Mouse (Mus musculus) midbrain, embryonic 12.5 days (tissue): ENCODE data around the gene Vps54. TPM values are rescaled to one million over a fixed set of nuclear protein-coding genes. Genes with fewer than 3 reads are reported as not detected.
A peak's percentile ranks its signal among the peaks of the same experiment; 100 is the strongest.

Experiments used
- ATAC-seq: fragments of 200-750 bp; cut with Nextera tagmentation; 2 replicates; pipeline ENCODE4 v1.8.0; 2017; ENCODE audit warnings: low read depth, moderate TSS enrichment, moderate library complexity; ENCODE audit not compliant: low FRiP score
- H3K27ac ChIP-seq: fragments of 300-500 bp; sonication (generic); replicated peaks from 2 replicates; pipeline ENCODE4 v1.5.1; 2016; ENCODE audit warnings: mild to moderate bottlenecking
- H3K27me3 ChIP-seq: fragments of 300-500 bp; sonication (generic); 2 replicates; pipeline ENCODE4 v1.6.1; 2016; ENCODE audit warnings: mild to moderate bottlenecking
- H3K36me3 ChIP-seq: fragments of 300-500 bp; sonication (generic); 2 replicates; pipeline ENCODE4 v1.6.1; 2016
- H3K4me1 ChIP-seq: fragments of 300-500 bp; sonication (generic); 2 replicates; pipeline ENCODE4 v1.6.1; 2016
- H3K4me2 ChIP-seq: fragments of 300-500 bp; sonication (generic); replicated peaks from 2 replicates; pipeline ENCODE4 v1.6.1; 2016; ENCODE audit warnings: mild to moderate bottlenecking, moderate library complexity
- H3K4me3 ChIP-seq: fragments of 300-500 bp; sonication (generic); 2 replicates; pipeline ENCODE4 v1.5.1; 2016; ENCODE audit warnings: mild to moderate bottlenecking
- H3K9ac ChIP-seq: fragments of 300-500 bp; sonication (generic); replicated peaks from 2 replicates; pipeline ENCODE4 v1.6.1; 2016; ENCODE audit warnings: mild to moderate bottlenecking, moderate library complexity
- H3K9me3 ChIP-seq: fragments of 300-500 bp; sonication (generic); 2 replicates; pipeline ENCODE4 v1.6.1; 2016; ENCODE audit warnings: mild to moderate bottlenecking
- WGBS: fragments of 180-500 bp; shearing (Covaris S2); methylation state at CpG from one replicate; pipeline ENCODE4 v1.1.7; 2016; 5-methylcytosine and 5-hydroxymethylcytosine counted together
- polyA plus RNA-seq: library from polyadenylated mRNA; unstranded; fragments of >200 nt; fragmentation: Nextera tagmentation; extraction: Ambion mirVana; gene quantifications from 2 replicates; pipeline ENCODE4 v1.2.1, GENCODE M21; 2016

Vps54 gene
- polyA plus RNA-seq, 1 experiment from 2014 or later = 18.5 TPM

GRCm38 (mm10) chr11:21224041-21224440, 15.0 kb upstream of the Vps54 start:
- Histone ChIP-seq H3K9me3 (no peaks in the 10 kb centered on the region), H3K4me2 (no peak overlapping the region), H3K36me3 (no peaks in the 10 kb centered on the region), H3K4me1 (no peaks in the 10 kb centered on the region), H3K4me3 (no peak overlapping the region), H3K9ac (no peak overlapping the region), H3K27me3 (no peaks in the 10 kb centered on the region), H3K27ac (no peak overlapping the region)
- no peak for ATAC-seq
- 90% methylated on average over 6 of the region's 6 CpGs for WGBS

DNA sequence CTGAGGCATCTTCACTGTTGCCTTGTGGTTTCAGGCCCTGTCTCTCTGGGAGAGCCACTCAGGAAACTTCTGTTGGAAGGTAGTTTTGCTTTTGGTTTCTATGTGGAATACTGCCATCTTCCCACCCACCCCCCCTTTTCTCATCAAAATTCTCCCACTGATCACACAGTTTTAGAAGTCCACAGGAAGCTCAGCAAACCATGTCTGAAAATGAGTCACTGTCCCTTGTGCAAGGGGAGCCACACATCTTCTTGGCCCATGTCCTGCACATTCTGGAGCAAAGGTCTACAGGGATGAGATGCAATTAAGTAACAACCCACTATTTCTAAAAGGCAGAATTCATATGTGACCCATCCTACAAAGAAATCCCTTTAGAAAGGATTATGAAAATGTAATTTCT, 14.6 kb upstream of the Vps54 start:
- no peak overlapping the region for H3K4me3 ChIP-seq
- no peak for ATAC-seq
- no peak overlapping the region for H3K27ac ChIP-seq
- H3K27me3 ChIP-seq = no peaks in the 10 kb centered on the region
- H3K9me3 ChIP-seq = no peaks in the 10 kb centered on the region
- H3K9ac ChIP-seq = no peak overlapping the region
- no peaks in the 10 kb centered on the region for H3K4me1 ChIP-seq
- H3K4me2 ChIP-seq = no peak overlapping the region
- no peaks in the 10 kb centered on the region for H3K36me3 ChIP-seq

GRCm38 (mm10) chr11:21224983-21225382, 14.1 kb upstream of the Vps54 start:
- no peaks in the 10 kb centered on the region for H3K9me3 ChIP-seq
- H3K36me3 ChIP-seq = no peaks in the 10 kb centered on the region
- H3K9ac ChIP-seq = no peak overlapping the region
- no peaks in the 10 kb centered on the region for H3K4me1 ChIP-seq
- ATAC-seq = no peak
- H3K27ac ChIP-seq = no peak overlapping the region
- H3K4me2 ChIP-seq = no peak overlapping the region
- no peaks in the 10 kb centered on the region for H3K27me3 ChIP-seq
- H3K4me3 ChIP-seq = no peak overlapping the region

DNA sequence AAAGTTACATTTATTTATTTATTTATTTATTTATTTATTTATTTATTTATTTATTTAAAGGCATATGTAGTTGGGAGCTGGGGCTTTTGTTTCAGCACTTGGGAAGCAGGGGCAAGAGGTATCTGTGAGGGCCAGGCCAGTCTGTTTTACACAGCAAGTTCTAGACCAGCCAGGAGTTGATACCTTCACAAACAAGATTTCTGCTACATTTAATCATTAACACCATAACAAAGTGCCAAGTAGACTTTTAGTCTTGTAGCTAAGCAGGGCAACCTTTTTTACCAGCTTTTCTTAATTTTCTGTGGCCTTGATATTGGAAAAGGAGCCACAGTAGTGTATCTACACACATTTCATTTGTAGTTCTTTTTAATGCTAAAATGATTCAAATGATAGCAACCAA, 3.7 kb upstream of the Vps54 start:
- Histone ChIP-seq H3K27me3 (no peaks in the 10 kb centered on the region), H3K27ac (no peak overlapping the region), H3K9ac (no peak overlapping the region), H3K4me2 (no peak overlapping the region), H3K4me1 (peaks cover 8% of the 10 kb centered on the region), H3K36me3 (no peaks in the 10 kb centered on the region), H3K4me3 (no peak overlapping the region), H3K9me3 (no peaks in the 10 kb centered on the region)
- no peak for ATAC-seq

DNA sequence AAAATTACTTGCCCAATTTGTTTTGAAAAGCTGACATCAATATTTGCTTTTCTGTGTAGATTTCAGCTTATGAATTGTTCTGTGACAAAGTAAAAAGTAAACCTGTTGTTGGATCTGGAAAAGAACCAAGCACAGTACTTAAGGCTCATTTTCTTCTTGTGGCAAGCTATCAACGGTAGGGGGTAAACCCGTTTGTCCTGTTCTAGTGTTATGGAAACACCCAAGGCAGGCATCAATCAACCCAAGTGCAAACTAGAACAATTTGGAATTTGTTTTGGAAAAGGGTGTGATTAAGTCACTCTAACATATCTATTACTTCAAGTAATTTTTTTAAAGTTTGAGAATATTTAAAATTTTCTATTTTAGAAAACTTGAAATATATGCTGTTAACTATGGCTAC, 3.3 kb upstream of the Vps54 start:
- H3K27me3 ChIP-seq = no peaks in the 10 kb centered on the region
- no peak for ATAC-seq
- no peaks in the 10 kb centered on the region for H3K36me3 ChIP-seq
- no peak overlapping the region for H3K27ac ChIP-seq
- peaks cover 10% of the 10 kb centered on the region for H3K4me1 ChIP-seq
- H3K4me3 ChIP-seq = no peak overlapping the region
- no peak overlapping the region for H3K4me2 ChIP-seq
- no peak overlapping the region for H3K9ac ChIP-seq
- H3K9me3 ChIP-seq = no peaks in the 10 kb centered on the region
- WGBS = 73% methylated on average over 2 of the region's 2 CpGs

DNA sequence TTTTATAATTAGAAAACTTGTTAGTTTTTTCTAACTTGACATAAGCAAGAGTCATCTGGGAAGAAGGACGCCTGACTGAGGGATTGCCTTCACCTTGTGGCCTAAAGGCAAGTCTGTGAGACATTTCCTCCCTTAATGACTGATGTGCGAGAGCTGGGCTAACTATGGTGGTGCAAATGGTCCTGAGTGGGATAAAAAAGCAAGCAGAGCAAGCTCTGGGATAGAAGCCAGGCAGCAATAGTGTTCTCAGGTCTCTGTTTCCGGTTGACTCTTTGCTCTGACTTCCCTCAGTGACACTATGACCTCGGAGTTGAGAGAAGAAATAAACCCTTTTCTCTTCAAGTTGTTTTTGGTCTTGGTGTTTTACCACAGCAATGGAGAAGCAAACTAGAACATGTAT, 2.1 kb upstream of the Vps54 start:
- no peaks in the 10 kb centered on the region for H3K27me3 ChIP-seq
- no peak for ATAC-seq
- no peak overlapping the region for H3K4me2 ChIP-seq
- no peak overlapping the region for H3K4me3 ChIP-seq
- H3K27ac ChIP-seq = no peak overlapping the region
- peaks cover 10% of the 10 kb centered on the region for H3K4me1 ChIP-seq
- H3K9ac ChIP-seq = no peak overlapping the region
- H3K9me3 ChIP-seq = no peaks in the 10 kb centered on the region
- H3K36me3 ChIP-seq = no peaks in the 10 kb centered on the region
- 84% methylated on average over 4 of the region's 4 CpGs for WGBS

DNA sequence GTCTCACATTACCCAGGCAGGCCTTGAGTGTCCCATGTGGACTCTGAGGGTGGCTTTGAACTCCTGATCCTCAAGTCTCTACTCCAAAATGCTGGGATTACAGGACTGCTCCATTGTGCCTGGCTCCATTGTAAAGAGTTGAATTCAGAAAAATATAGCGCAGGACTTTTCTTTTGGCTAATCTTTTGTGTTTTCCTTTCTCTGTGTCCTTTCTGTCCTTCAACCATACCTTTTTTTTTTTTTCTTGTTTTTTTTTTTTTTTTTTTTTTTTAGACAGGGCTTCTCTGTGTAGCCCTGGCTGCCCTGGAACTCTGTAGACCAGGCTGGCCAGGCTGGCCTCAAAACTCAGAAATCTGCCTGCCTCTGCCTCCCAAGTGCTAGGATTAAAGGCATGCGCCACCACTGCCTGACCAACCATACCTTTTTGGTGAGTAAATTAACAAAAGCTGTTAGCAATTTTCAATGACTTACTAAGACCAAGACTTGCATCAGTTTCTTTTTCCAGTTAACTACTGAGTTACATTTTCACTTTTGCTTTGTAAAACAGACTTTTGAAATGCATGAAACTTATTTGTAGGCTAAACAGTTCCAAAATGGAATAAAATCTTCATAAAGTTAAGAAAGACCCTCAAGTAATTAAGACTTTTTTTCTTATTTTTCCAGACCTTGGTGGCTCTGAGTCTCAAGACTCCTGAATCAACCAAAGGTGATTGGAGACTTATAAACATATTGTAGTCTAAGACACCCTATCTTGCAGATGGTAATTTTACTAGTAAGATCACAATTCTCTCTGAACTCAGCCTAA, 1.4 kb upstream of the Vps54 start:
- no peaks in the 10 kb centered on the region for H3K36me3 ChIP-seq
- H3K27me3 ChIP-seq = no peaks in the 10 kb centered on the region
- peak overlapping the region; percentile 97; the same call in 1 of the 2 replicates for H3K27ac ChIP-seq
- peak overlapping the region; percentile 90 for H3K4me3 ChIP-seq
- H3K4me2 ChIP-seq = peak overlapping the region; percentile 67
- ATAC-seq = no peak
- H3K4me1 ChIP-seq = peaks cover 10% of the 10 kb centered on the region
- no peak overlapping the region for H3K9ac ChIP-seq
- no peaks in the 10 kb centered on the region for H3K9me3 ChIP-seq
- 98% methylated on average over 2 of the region's 2 CpGs for WGBS

DNA sequence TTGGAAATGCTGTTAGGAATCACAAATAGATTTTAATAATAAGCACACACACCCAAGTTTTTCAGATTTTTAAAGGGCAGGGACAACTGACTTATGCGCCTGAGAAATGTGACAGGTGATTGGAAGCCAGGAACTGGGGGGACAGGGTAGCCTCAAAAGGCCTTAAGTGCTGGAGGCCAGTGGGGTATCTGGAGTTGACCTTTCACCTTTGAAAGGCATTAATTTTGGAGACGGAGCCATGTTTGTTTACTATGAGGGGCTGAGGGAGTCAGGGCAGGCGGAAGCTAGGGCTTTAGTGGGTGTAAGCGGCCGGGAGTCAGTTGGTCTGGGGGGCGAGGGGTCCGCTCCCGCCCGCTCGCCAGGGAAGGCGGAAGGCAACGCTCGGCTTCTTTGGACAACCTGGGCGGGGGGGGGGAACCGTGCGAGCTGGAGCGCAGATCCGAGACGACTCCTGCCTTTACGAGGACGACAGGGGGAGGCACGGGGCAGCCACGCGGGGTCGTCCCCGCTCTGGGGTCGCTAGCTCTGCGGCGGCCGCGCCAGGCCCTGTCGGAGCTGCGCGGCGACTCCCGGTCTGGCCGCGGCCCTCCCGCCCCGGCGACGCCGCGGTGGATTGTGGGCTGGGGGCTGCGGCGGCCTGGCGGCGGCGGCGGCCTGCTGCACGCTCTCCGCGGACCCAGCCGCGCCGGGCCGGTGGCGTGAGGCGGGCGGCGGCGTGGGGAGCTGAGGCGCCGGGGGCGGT, 631 bp upstream of the Vps54 start:
- Histone ChIP-seq H3K4me3 (peak overlapping the region; percentile 90), H3K27me3 (no peaks in the 10 kb centered on the region), H3K36me3 (no peaks in the 10 kb centered on the region), H3K4me1 (peaks cover 10% of the 10 kb centered on the region), H3K27ac (peak overlapping the region; percentile 97), H3K9ac (peak overlapping the region; percentile 98), H3K9me3 (no peaks in the 10 kb centered on the region), H3K4me2 (peak overlapping the region; percentile 67)
- peak; percentile 90 for ATAC-seq
- whole genome bisulfite sequencing = 2% methylated on average over 28 of the region's 65 CpGs

DNA sequence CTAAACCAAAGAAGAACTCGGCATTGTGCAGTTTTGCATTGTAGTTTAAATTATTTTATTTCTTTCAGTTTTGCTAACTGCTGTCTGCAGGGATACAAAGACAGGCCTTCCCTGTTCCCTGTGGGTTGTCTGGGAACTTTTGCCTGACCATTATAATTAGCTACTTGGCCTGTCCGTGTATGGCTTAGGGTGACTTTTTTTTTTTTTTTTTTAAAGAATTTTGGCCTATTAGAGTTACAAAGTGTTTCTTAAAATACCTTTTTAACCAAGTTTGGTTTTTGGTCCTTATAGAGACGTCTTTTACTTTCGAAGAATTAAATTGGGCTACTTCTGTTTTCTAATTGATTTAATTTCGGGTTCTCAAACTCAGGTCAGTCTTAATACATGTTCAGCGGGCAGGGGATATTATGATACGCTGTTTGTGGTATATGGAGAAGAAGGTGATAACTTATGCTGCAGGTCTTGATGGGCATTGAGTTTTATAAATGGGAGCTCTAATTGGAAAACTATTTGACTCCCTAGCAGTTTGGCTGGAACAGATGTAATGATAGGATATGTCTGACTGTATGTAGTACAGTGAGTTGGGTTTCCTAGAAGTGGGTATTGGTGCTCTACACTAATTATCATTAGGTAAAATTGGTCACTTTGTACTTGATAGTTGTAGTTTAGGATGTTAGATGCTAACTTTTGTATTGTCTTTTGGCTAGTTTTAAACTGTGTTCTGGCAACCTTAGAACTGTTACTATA, 855 bp downstream of the Vps54 start:
- Histone ChIP-seq H3K4me3 (peak overlapping the region; percentile 90), H3K27me3 (no peaks in the 10 kb centered on the region), H3K9ac (peak overlapping the region; percentile 98), H3K36me3 (no peaks in the 10 kb centered on the region), H3K27ac (peak overlapping the region; percentile 97), H3K4me1 (peaks cover 10% of the 10 kb centered on the region), H3K4me2 (peak overlapping the region; percentile 67), H3K9me3 (no peaks in the 10 kb centered on the region)
- WGBS = 29% methylated on average over 7 of the region's 7 CpGs
- no peak for ATAC-seq

DNA sequence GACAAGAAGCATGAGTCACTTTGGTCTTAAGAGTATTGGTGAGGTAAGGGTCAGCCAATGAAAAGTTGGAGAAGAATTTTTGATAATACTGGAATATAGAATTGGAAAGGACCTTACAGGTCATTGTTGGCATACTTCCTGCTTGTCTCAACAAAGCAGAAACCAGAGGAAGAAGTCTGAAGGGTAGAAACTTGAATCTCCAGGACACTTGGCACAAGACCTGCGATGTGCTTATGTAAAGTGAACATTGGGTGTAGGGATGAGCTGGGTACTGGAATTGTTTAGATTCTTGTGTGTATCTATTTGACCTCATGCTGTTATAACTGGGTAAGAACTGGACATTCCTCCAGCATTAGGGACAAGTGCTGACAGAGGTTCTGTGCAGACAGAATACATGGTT, 2.3 kb downstream of the Vps54 start:
- no peak overlapping the region for H3K9ac ChIP-seq
- H3K4me3 ChIP-seq = no peak overlapping the region
- 0 out of 2 replicates have a peak overlapping the region, but pooled peaks have one; percentile 4 for H3K4me2 ChIP-seq
- WGBS = 78% methylated on average over 1 of the region's 1 CpGs
- H3K27me3 ChIP-seq = no peaks in the 10 kb centered on the region
- peaks cover 10% of the 10 kb centered on the region for H3K4me1 ChIP-seq
- no peaks in the 10 kb centered on the region for H3K9me3 ChIP-seq
- H3K36me3 ChIP-seq = no peaks in the 10 kb centered on the region
- H3K27ac ChIP-seq = no peak overlapping the region
- no peak for ATAC-seq

DNA sequence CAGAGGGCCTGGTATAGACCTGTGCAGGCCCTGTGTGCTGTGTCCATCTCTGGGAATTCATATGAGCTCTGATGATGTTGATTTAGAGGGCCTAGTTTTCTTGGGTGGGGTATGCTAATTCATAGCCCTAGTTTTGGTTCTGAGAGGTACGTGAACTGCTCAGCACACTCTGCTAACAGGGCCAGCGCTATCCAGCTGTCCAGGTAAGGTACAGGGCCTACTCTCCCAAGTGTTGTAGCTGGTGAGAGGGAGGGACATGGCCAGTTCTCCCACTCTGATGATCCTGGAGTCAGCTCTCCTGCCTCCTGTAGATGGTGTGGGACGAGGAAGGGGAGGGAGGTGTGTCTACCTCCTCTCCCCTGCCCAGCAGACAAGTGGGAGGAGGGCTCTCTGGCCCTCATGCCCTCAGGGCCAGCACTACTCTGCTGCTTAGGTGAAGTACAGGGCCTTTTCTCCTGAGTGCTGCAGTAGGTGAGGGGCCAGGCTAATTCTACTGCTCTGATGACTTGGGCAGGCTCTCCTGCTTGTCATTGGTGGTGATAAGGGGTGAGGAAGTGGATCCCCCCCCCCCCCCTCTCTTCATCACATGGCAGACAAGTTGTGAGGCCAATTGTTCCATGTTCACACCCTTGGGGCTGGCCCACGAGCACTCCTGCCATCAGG, 8.3 kb downstream of the Vps54 start:
- Histone ChIP-seq H3K4me1 (no peaks in the 10 kb centered on the region), H3K27me3 (no peaks in the 10 kb centered on the region), H3K9ac (no peak overlapping the region), H3K4me3 (no peak overlapping the region), H3K36me3 (no peaks in the 10 kb centered on the region), H3K4me2 (no peak overlapping the region), H3K27ac (no peak overlapping the region), H3K9me3 (no peaks in the 10 kb centered on the region)
- no peak for ATAC-seq
- WGBS = 87% methylated on average over 4 of the region's 4 CpGs

DNA sequence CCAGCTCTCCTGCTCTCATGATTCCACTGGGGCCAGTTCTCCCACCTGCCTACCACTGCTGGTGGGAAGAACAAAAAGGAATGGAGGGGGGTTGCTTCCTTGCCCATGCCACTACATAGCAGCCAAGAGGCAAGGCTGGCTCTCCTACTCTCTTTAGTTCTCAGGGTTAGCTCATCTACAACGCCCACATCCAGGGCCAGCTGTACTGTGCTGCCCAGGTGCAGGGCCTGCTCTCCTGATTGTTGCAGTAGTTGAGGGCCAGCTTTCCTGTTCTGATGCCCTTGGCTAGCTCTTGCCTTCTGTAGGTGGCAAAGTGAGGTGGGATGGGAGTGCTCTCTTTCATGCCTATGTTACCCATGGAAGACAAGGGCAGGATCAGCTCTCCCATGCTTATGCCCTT, 8.9 kb downstream of the Vps54 start:
- Histone ChIP-seq H3K4me1 (no peaks in the 10 kb centered on the region), H3K4me3 (no peak overlapping the region), H3K27ac (no peak overlapping the region), H3K4me2 (no peak overlapping the region), H3K9ac (no peak overlapping the region), H3K36me3 (no peaks in the 10 kb centered on the region), H3K27me3 (no peaks in the 10 kb centered on the region), H3K9me3 (no peaks in the 10 kb centered on the region)
- no peak for ATAC-seq
- 94% methylated on average over 1 of the region's 1 CpGs for WGBS
